Mouse (Mus musculus) layer of hippocampus, adult 18-20 months (tissue): Measurements from ENCODE around the gene Gm13101. TPM values are rescaled to one million over a fixed set of nuclear protein-coding genes. Genes with fewer than 3 reads are reported as not detected.
A peak's percentile ranks its signal among the peaks of the same experiment; 100 is the strongest.
"Not testable (repeated sequence)": the region's sequence is repeated elsewhere in the genome, so short reads cannot be mapped to it uniquely, and the experiment has no call there.

Experiments used
- DNase-seq, 2 experiments: peaks; one replicate each; pipeline ENCODE4 v3.0.0; 2022; ENCODE audit warnings: low spot score in 2 of 2
- long read RNA-seq: library from polyadenylated mRNA; stranded (forward); transcript quantifications from one replicate; pipeline ENCODE4 v2.0.0, GENCODE M21; 2021
- total RNA-seq, 2 experiments: library from RNA; stranded (reverse); gene quantifications; 2 replicates each; pipeline ENCODE4 v1.2.3; 2021

Gene Gm13101
- total RNA-seq, result not detected
- long read RNA-seq, result 0 reads

DNA sequence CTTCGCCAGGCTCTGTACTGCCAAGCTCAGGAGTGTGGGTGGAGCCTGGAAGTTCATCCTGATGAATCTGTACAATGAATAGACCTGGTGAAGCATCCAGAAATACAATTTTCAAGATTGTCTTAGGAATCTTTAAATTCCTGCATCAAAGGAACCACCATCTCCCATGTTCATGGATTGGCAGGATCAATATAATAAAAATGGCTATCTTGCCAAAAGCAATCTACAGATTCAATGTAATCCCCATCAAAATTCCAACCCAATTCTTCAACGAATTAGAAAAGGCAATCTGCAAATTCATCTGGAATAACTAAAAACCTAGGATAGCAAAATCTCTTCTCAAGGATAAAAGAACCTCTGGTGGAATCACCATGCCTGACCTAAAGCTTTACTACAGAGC, at the start of gene Gm13101:
Gene Gm13101, minus strand, starts transcription at position 101 of the 400 bp plus-strand sequence.
- DNase-seq, result not testable (repeated sequence)

- not testable (repeated sequence) for DNase-seq
Observed at GRCm38 (mm10) chr4:143994269-143994668, 27.5 kb upstream of the Gm13101 start, which contains the start of gene Pramef17. Pramef17 (minus strand) TSS chr4:143994369.

- peak; percentile 58 to 61 for DNase-seq
Observed at GRCm38 (mm10) chr4:143988126-143988525, 21.4 kb upstream of the Gm13101 start.

GRCm38 (mm10) chr4:143987475-143987941, 20.8 kb upstream of the Gm13101 start:
- peak; percentile 56 to 65 for DNase-seq

GRCm38 (mm10) chr4:143985733-143986132, 19.0 kb upstream of the Gm13101 start:
- peak; percentile 29 to 53 for DNase-seq

DNA sequence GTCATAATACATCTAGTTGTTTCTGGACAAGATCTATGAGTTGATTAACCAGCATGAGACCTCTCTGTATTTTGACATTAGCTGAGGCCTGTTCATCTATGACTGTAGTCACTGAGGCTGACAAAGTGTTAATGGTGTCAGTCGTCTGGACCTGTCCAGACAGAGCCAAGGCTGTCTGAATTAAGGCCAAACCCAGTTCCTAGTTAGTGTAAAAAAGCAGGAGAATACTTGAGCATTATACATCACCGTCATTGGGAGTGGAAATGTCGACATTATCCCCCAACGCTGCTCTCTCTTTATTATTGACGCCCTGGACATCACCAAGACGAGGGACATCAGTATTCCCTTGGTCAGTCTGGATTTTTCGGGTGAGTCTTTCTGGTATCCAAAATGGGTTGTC, 18.4 kb upstream of the Gm13101 start:
- DNase-seq, result peak; percentile 13 to 17

DNA sequence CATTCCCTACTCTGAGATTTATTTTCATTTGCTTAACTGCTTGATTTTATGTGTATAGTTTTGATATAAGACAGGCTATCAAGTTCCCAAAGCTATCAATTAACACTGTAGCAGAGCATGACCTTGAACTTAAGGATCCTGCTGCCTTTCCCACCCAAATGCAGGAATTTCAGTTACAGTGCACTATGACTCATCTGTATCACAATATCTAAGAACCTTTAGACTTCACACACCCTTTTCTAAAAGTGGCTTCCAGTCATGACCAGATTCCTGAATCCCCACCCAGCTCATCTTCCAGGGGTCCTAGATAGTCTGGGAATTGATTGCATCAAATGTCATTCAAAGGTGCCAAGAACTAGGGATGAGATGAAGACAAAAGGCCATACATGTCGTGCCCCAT, 16.7 kb upstream of the Gm13101 start:
- DNase-seq, result not testable (repeated sequence)

DNA sequence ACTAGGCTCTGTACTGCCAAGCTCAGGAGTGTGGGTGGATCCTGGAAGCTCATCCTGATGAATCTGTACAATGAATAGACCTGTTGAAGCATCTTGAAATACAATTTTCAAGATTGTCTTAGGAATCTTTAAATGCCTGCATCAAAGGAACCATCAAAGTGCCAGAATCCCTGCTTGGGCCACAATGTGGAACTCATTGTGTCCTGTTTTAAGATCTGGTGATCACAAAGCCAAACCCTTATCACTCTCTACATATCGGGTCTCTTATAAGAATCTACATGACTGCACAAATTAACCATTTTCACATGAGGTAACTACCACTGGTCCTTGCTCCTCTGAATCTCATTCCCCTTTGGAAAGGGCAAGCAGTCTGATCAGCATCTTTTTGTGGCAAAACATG, 15.8 kb downstream of the Gm13101 start, which contains the start of gene Pramef25:
Gene Pramef25, minus strand, starts transcription at position 101 of the 400 bp plus-strand sequence.
- DNase-seq, result not testable (repeated sequence)

Other genes starting within 250 kb of the Gm13101 start
- not detected for gene Gm13078, start 247.5 kb downstream of the Gm13101 start, total RNA-seq
- gene Gm13023, start 177.6 kb downstream of the Gm13101 start, total RNA-seq, result not detected
- not detected for gene Gm13084, start 150.9 kb downstream of the Gm13101 start, total RNA-seq
- gene Gm13103, start 120.5 kb downstream of the Gm13101 start, total RNA-seq, result not detected
- not detected for gene Pramef6, start 66.6 kb downstream of the Gm13101 start, total RNA-seq
- not detected for gene Pramef25, start 15.9 kb downstream of the Gm13101 start, total RNA-seq
- not detected for gene Pramef17, start 27.4 kb upstream of the Gm13101 start, total RNA-seq
- gene Pramel4, start 92.2 kb upstream of the Gm13101 start, total RNA-seq, result not detected
- gene Gm13102, start 139.5 kb upstream of the Gm13101 start, total RNA-seq, result not detected
- gene Oog3, start 195.7 kb upstream of the Gm13101 start, total RNA-seq, result not detected
- gene Oog2, start 223.8 kb upstream of the Gm13101 start, total RNA-seq, result not detected
- gene C87977, start 246.4 kb upstream of the Gm13101 start, total RNA-seq, result not detected